Mouse (Mus musculus) forebrain, embryonic 12.5 days (tissue): Measurements from ENCODE around the gene Dnajc1. TPM values are rescaled to one million over a fixed set of nuclear protein-coding genes. Genes with fewer than 3 reads are reported as not detected.

Experiments
- ATAC-seq: fragments of 200-750 bp; cut with Nextera tagmentation; 2 replicates; pipeline ENCODE4 v1.8.0; 2017; ENCODE audit warnings: moderate TSS enrichment; ENCODE audit not compliant: low FRiP score
- H3K27ac ChIP-seq: fragments of 300-500 bp; sonication (generic); 2 replicates; pipeline ENCODE4 v1.5.1; 2016; ENCODE audit warnings: mild to moderate bottlenecking
- H3K27me3 ChIP-seq: fragments of 300-500 bp; sonication (generic); 2 replicates; pipeline ENCODE4 v1.6.1; 2016; ENCODE audit warnings: mild to moderate bottlenecking
- H3K36me3 ChIP-seq: fragments of 300-500 bp; sonication (generic); replicated peaks from 2 replicates; pipeline ENCODE4 v1.6.1; 2016; ENCODE audit warnings: mild to moderate bottlenecking
- H3K4me1 ChIP-seq: fragments of 300-500 bp; sonication (generic); 2 replicates; pipeline ENCODE4 v1.6.1; 2016
- H3K4me2 ChIP-seq: fragments of 300-500 bp; sonication (generic); 2 replicates; pipeline ENCODE4 v1.6.1; 2016; ENCODE audit warnings: mild to moderate bottlenecking, moderate library complexity
- H3K4me3 ChIP-seq: fragments of 300-500 bp; sonication (generic); replicated peaks from 2 replicates; pipeline ENCODE4 v1.5.1; 2016; ENCODE audit warnings: mild to moderate bottlenecking
- H3K9ac ChIP-seq: fragments of 300-500 bp; sonication (generic); 2 replicates; pipeline ENCODE4 v1.6.1; 2016; ENCODE audit warnings: mild to moderate bottlenecking
- H3K9me3 ChIP-seq: fragments of 300-500 bp; sonication (generic); 2 replicates; pipeline ENCODE4 v1.6.1; 2016
- WGBS: fragments of 180-500 bp; shearing (Covaris S2); methylation state at CpG from one replicate; pipeline ENCODE4 v1.1.7; 2016; 5-methylcytosine and 5-hydroxymethylcytosine counted together
- polyA plus RNA-seq: library from polyadenylated mRNA; unstranded; fragments of >200 nt; fragmentation: Nextera tagmentation; extraction: Ambion mirVana; gene quantifications from 2 replicates; pipeline ENCODE4 v1.2.1, GENCODE M21; 2016

Gene Dnajc1
- polyA plus RNA-seq: 34.6 and 35.3 TPM in 2 replicates

DNA sequence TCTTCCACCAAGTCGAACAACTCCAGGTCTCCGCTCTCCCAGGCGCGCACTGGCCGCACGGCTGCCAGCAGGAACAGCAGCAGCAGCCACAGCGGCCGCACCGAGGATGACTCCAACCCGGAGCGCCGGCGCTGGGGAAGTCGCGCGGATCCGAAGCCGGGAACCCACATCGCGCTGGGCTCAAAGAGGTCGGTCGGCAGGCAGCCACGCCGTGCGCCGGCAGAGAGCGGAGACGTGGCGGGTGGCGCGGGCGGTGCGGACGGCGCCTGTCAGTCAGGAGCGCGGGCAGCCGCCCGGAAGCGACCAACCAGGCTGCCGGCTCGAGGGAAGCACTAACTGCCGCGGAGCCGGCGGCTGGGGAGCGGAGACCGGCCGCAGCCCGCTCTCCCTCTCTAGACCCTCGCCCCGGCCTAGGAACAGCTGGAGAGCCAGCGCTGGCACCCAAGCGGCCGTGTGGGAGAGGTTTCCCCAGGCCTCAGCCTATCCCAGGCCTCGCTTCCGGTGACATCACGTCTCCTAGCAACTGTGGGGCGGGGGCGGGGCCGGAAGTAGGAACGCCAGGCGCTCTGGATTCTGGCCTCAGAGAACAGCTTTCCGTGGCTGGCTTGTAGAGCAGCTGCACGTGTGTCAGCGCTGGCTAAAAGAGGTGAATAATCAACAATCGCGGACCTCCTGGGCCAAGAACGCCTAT is at the start of gene Dnajc1:
TSS of gene Dnajc1 (minus strand) at position 500 of the 691 bp plus-strand sequence.
- Histone ChIP-seq H3K4me2 (peak within 1 kb of the TSS; percentile 82), H3K36me3 (no peaks in the 10 kb centered on the region), H3K9ac (peak within 1 kb of the TSS; percentile 85), H3K4me3 (peak within 1 kb of the TSS; percentile 87), H3K27me3 (no peaks in the 10 kb centered on the region), H3K9me3 (no peaks in the 10 kb centered on the region; the same call in 1 of the 2 replicates), H3K4me1 (peaks cover 16% of the 10 kb centered on the region), H3K27ac (peak within 1 kb of the TSS; percentile 99)
- peak; percentile 100 for ATAC-seq
- under 1% methylated on average over 67 of the region's 69 CpGs for WGBS

DNA sequence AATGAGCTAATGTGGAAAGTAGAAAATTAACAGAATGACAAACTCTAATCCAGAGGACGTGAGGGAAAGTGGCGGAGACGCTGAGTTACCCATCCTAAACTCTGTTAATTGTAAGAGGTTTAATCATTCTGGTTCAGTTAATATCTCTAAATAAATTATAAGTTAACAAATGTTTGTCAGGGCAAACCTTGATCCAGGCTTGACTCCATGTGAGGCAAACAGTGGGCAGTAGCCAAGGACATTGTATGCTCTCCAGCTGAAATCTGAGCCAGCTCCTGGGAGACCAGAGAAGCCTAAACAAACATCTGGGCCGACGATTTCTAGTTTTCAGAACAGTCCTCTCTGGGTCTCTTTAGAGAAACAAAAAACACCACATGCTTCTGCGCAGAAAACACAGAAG is 49.2 kb upstream of the Dnajc1 start:
- Histone ChIP-seq H3K27me3 (no peaks in the 10 kb centered on the region), H3K9me3 (no peaks in the 10 kb centered on the region), H3K4me2 (no peak overlapping the region), H3K36me3 (no peaks in the 10 kb centered on the region), H3K9ac (no peak overlapping the region), H3K27ac (no peak overlapping the region), H3K4me1 (no peaks in the 10 kb centered on the region), H3K4me3 (no peak overlapping the region)
- no peak for ATAC-seq
- WGBS: 63% methylated on average over 6 of the region's 6 CpGs

DNA sequence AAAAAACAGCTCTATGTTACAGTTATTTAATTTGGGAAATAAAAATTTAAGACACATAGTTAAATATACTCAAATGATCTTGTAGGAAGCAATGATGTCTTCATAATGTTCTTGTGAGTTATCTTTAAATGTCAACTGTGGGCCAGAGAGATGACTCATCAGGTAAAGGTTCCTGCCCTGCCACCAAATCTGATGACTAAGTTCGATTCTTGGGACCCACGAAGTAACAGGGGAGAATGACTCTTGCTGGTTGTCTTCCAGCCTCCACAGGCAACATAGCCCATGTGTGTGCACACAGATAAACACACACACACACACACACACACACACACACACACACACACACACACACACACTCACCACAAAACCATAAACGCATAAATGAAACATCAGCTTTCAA is 22.6 kb upstream of the Dnajc1 start:
- no peaks in the 10 kb centered on the region for H3K9me3 ChIP-seq
- H3K27me3 ChIP-seq: no peaks in the 10 kb centered on the region
- ATAC-seq: no peak
- H3K4me3 ChIP-seq: no peak overlapping the region
- H3K9ac ChIP-seq: no peak overlapping the region
- H3K27ac ChIP-seq: no peak overlapping the region
- no peaks in the 10 kb centered on the region for H3K4me1 ChIP-seq
- 88% methylated on average over 3 of the region's 3 CpGs for WGBS
- no peak overlapping the region for H3K4me2 ChIP-seq
- H3K36me3 ChIP-seq: no peaks in the 10 kb centered on the region

DNA sequence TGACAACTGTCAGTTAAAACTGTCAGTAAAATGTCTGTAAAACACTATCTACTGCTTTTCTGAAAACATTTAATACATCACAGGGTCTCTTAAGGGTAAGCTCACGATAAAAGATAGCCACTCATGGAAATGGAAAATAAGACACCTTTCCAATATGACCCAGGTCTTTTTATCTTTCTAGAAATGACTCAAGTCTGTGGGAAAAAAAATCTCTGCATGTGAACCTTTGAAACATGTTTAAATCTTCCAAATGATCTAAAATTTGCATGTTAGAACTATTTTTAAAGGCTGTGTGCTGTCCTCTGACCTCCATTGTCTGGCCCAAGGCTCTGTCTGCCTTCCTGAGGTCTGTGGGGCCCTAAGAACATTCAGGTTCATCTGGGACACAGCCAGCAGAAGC is 11.0 kb upstream of the Dnajc1 start:
- Histone ChIP-seq H3K27me3 (no peaks in the 10 kb centered on the region), H3K4me1 (no peaks in the 10 kb centered on the region), H3K36me3 (no peaks in the 10 kb centered on the region), H3K27ac (no peak overlapping the region), H3K9me3 (no peaks in the 10 kb centered on the region), H3K4me2 (no peak overlapping the region), H3K4me3 (no peak overlapping the region), H3K9ac (no peak overlapping the region)
- 86% methylated on average over 1 of the region's 1 CpGs for WGBS
- no peak for ATAC-seq

DNA sequence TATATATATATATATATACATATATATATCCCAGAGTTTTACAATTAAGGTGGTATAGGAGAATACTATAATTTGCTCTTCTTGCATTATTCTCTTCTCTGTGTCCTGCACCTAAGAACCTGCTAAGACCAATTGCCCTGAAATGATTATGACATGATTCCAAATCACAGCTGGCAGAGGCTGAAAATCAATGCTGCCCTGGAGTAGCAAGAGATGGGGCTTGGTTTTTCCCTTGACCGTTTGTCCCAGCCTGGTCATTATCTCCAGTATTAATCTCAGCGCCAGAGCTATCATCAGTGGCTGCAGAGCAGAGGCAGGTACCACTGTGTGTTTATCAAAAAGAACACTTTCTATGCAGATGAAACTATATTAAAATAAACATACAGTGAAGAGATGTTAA is 9.1 kb upstream of the Dnajc1 start:
- Histone ChIP-seq H3K27ac (no peak overlapping the region), H3K36me3 (no peaks in the 10 kb centered on the region), H3K4me1 (no peaks in the 10 kb centered on the region), H3K4me3 (no peak overlapping the region), H3K9me3 (no peaks in the 10 kb centered on the region), H3K9ac (no peak overlapping the region), H3K27me3 (no peaks in the 10 kb centered on the region), H3K4me2 (no peak overlapping the region)
- WGBS: 85% methylated on average over 2 of the region's 2 CpGs
- no peak for ATAC-seq

DNA sequence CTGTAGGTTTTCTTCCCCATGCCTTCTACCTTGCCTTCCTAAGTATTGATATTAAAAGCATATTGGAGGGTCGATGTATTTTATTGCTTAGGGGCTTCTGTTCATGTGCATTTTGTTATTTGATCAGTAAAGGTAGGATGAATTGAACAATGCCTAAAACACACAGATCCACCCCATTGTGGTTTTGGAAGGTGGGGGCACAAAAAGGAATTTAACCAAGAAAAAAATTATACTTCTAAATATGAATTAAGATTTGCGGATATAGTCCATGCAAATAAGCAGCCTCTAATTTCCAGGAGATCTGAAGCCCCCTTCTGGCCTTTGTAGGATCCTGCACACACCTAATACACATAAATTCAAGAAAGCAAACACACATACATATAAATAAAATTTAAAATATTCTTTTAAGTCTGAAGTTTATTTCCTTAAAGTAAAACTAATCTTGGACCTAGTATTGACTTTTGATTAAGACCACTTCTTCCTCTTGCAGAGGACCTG is 441 bp upstream of the Dnajc1 start:
- 0 out of 2 replicates have a peak overlapping the region, but pooled peaks have one; percentile 85 for H3K9ac ChIP-seq
- WGBS: 68% methylated on average over 2 of the region's 2 CpGs

DNA sequence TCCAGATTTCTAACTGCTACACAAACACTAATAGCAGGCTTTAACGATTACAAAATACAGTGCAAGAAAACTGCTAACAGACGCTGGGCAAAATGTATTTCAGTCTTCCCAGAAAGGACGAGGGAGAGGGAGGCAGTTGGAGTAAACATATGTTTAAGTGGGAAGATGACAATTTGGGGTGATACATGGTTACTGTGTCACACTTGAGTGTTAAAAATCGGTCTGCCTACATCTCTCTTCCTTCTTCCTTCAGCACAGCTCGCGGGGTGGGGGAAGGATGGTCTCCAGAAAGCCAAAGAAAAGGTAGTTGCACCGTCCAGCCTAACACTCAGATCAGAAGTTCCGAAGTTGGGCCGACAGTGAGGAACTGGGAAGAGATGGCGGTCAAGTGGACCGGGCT is 769 bp downstream of the Dnajc1 start:
- peak overlapping the region; percentile 82 for H3K4me2 ChIP-seq
- H3K4me1 ChIP-seq: peaks cover 16% of the 10 kb centered on the region
- H3K9ac ChIP-seq: peak overlapping the region; percentile 85
- ATAC-seq: no peak
- H3K36me3 ChIP-seq: no peaks in the 10 kb centered on the region
- WGBS: 0% methylated on average over 11 of the region's 11 CpGs
- H3K4me3 ChIP-seq: peak overlapping the region; percentile 87
- H3K9me3 ChIP-seq: no peaks in the 10 kb centered on the region; the same call in 1 of the 2 replicates
- H3K27me3 ChIP-seq: no peaks in the 10 kb centered on the region
- peak overlapping the region; percentile 99 for H3K27ac ChIP-seq

More for the DNA sequence above, 441 bp upstream of the Dnajc1 start:
- Histone ChIP-seq H3K4me1 (peaks cover 16% of the 10 kb centered on the region), H3K4me3 (peak overlapping the region; percentile 87), H3K27me3 (no peaks in the 10 kb centered on the region), H3K4me2 (peak overlapping the region; percentile 82), H3K9me3 (no peaks in the 10 kb centered on the region; the same call in 1 of the 2 replicates), H3K27ac (peak overlapping the region; percentile 99), H3K36me3 (no peaks in the 10 kb centered on the region)
- peak; percentile 17; the same call in 1 of the 2 replicates for ATAC-seq

DNA sequence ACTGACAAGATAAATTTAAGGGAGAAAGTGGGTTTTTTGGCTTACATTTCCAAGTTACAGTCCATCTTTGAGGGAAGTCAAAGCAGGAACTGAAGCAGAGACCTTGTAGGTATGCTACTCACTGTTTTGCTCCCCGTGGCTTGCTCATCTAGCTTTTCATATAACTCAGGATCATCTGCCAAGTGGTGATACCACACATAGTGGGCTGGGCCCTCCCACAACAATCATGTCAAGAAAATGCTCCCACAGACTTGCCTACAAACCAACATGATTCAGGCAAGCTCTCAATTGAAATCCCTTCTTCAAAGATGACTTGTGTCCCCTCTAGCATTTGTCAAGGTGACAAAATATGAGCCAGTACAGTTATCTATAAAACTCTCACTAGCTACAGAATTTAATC is 3.0 kb downstream of the Dnajc1 start:
- Histone ChIP-seq H3K4me1 (peaks cover 16% of the 10 kb centered on the region), H3K9me3 (no peaks in the 10 kb centered on the region; the same call in 1 of the 2 replicates), H3K36me3 (no peaks in the 10 kb centered on the region), H3K27me3 (no peaks in the 10 kb centered on the region), H3K4me2 (no peak overlapping the region), H3K9ac (no peak overlapping the region), H3K27ac (no peak overlapping the region), H3K4me3 (no peak overlapping the region)
- ATAC-seq: no peak
- WGBS: 85% methylated on average over 1 of the region's 1 CpGs

DNA sequence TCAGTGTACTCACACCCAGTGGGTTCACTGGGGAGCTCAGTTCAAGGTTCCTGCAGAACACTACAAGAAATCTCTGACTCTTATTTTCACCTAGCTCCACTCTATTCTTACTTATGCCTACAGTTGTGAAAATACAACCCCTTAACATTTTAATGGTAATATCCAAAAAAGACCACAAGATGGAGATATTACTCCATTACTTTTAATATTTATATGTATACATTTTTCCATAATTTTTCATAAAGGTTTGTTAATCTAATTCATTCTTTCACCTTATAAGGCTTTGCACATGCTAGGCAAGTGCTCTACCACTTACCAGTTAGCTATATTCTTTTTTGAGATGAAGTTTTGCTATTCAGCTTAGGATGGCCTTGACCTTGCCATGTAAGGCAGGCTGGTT is 11.0 kb downstream of the Dnajc1 start:
- H3K36me3 ChIP-seq: no peaks in the 10 kb centered on the region
- no peak overlapping the region for H3K27ac ChIP-seq
- H3K4me1 ChIP-seq: no peaks in the 10 kb centered on the region
- no peak overlapping the region for H3K9ac ChIP-seq
- ATAC-seq: no peak
- H3K4me2 ChIP-seq: no peak overlapping the region
- no peak overlapping the region for H3K4me3 ChIP-seq
- no peaks in the 10 kb centered on the region for H3K9me3 ChIP-seq
- H3K27me3 ChIP-seq: no peaks in the 10 kb centered on the region

DNA sequence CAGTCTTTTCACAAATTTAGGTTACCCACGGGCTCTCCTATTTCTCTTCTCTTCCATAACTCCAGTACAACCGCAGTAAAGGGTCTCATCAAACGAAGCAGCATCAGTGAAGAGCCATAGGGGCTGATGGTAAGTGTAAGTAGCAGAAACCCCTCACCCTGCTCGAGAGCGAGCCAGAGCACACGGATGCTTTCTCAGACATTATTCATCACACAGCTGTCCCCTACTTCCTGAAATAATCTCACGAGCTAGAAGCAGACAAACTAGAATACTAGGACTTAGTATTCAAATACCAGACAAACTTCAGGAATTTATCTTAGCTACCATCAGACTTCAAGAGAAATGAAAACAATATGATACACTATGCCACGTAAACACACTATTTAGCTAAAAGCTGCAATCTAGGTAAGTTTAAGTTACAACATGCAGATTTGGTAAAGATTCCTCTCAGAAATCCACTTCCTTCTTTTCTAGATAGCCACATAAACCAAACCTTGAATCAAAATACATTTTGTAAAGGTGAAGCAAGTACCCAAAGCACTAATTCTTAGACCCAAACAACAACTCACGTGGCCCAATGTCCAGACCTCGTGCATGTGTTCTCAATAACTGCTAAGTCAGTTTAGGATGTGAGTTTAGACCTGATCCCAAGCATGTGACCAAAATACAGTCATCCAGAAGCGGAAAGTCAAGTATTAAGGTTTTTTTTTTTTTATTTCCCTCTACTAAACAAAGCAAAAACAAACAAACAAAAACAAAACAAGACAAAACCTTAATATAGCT is 20.0 kb downstream of the Dnajc1 start:
- no peak for ATAC-seq
- Histone ChIP-seq H3K4me2 (no peak overlapping the region), H3K4me3 (no peak overlapping the region), H3K9ac (no peak overlapping the region), H3K36me3 (no peaks in the 10 kb centered on the region), H3K9me3 (no peaks in the 10 kb centered on the region), H3K4me1 (no peaks in the 10 kb centered on the region), H3K27me3 (no peaks in the 10 kb centered on the region), H3K27ac (no peak overlapping the region)
- 80% methylated on average over 11 of the region's 11 CpGs for WGBS

DNA sequence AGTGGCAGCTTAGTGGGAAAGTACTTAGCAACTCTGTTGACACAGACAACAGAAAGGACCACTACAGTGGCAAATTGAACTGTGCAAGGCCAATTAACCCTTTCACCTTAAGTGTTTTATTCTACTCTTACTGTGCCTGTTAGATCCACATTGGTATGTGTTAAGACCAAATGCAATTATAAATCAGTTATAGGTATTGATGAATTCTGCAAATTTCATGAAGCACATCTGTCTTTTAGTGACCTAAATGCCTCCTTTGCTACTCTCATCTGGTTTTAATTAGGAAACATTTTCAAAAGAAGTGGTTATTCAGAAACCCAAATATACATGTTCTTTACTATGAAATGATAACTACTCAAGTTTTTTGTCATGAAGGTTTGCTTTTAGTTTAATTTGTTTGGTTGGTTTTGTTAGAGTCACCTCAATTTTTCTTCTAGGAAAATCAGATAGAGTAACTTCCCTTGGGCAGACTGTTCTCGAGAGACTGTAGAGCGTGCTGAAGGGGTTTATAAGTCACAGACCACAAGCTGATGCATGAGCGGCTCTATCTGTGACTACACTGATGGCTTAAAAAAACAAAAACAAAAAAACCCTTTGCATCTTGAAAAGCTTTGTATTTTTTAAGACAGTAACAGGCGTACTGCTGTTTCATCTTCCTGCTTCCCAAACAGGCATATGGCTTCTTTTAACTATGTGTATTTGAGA is 21.7 kb downstream of the Dnajc1 start:
- Histone ChIP-seq H3K9me3 (no peaks in the 10 kb centered on the region), H3K4me3 (no peak overlapping the region), H3K4me1 (no peaks in the 10 kb centered on the region), H3K27ac (no peak overlapping the region), H3K9ac (no peak overlapping the region), H3K27me3 (no peaks in the 10 kb centered on the region), H3K4me2 (no peak overlapping the region), H3K36me3 (0 out of 2 replicates have a peak, but pooled peaks cover 2% of the 10 kb centered on the region)
- 77% methylated on average over 4 of the region's 4 CpGs for WGBS
- ATAC-seq: no peak

DNA sequence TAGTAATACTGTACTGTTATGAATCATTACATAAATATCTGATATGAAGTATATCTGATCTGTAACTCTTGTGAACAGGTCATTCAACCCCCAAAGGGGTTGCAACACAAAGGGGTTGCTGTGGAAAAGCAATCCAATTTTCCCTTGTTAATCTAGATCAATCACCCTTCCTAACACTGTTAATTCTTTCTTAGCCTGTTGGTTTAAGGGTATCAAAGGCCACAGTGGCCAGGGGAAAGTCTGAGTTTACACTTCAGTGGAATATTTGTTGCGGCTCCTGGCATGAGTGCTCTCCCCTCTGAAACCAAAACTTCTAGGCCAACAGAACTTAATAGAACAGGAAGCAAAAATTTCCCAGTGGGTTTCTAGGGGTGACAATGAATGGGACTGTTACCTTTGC is 28.2 kb downstream of the Dnajc1 start:
- no peak for ATAC-seq
- Histone ChIP-seq H3K36me3 (0 out of 2 replicates have a peak, but pooled peaks cover 7% of the 10 kb centered on the region), H3K9ac (no peak overlapping the region), H3K27ac (no peak overlapping the region), H3K9me3 (0 out of 2 replicates have a peak, but pooled peaks cover 4% of the 10 kb centered on the region), H3K4me3 (no peak overlapping the region), H3K4me2 (no peak overlapping the region), H3K4me1 (no peaks in the 10 kb centered on the region), H3K27me3 (no peaks in the 10 kb centered on the region)
- WGBS: 86% methylated on average over 1 of the region's 1 CpGs
